Mouse (Mus musculus): ENCODE measurements around the gene Ptgfrn.

DNA sequence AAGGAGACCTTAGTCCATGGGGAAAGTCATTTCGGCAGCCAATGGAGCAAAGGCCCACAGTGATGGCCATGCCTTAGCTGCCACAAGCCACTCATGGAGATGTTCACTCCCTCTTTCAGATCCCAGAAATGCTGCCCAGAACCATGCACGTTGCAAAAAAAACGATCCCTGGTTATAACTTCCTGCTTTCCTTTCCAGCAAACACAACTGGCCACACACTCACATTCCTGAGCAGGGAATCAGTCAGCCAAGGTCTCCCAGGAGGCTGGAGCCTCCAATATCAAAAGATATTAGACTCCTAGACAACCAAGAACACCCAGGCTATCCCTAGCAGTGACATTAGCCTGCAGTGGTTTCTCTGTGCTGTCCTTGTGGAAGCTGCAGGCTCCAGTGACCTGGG is 34.2 kb downstream of the Ptgfrn start:
- TF ChIP-seq POLR2A (IDR thresholded peaks at IDR 0.05; ENCODE audit: insufficient read length, low read depth), result no peak
- TF ChIP-seq MYOG (IDR thresholded peaks at IDR 0.05; ENCODE audit: control insufficient read depth in 1 of 3, insufficient read depth in 1 of 3, insufficient read length in 2 of 3, low read depth in 2 of 3), result no peak
- no peak for TF ChIP-seq E2F4 (IDR thresholded peaks at IDR 0.05; ENCODE audit: insufficient read depth)
- no peak for TF ChIP-seq MAX (IDR thresholded peaks at IDR 0.05; ENCODE audit: low read depth)
- no peak for TF ChIP-seq TCF3 (IDR thresholded peaks at IDR 0.05; ENCODE audit: insufficient read length, low read depth)
- no peak for TF ChIP-seq TCF12 (IDR thresholded peaks at IDR 0.05; ENCODE audit: insufficient read depth, poor library complexity, severe bottlenecking)
- TF ChIP-seq USF1 (IDR thresholded peaks at IDR 0.05; ENCODE audit: low read depth), result no peak

Measured in myocyte (in vitro differentiated cells).